Mouse (Mus musculus) hindbrain, embryonic 14.5 days (tissue): ENCODE measurements around the gene Prss30. TPM values are rescaled to one million over a fixed set of nuclear protein-coding genes. Genes with fewer than 3 reads are reported as not detected.

Experiments
- ATAC-seq: fragments of 200-750 bp; cut with Nextera tagmentation; 2 replicates; pipeline ENCODE4 v1.8.0; 2017; ENCODE audit warnings: moderate number of reproducible peaks, mild to moderate bottlenecking, moderate TSS enrichment, moderate library complexity; ENCODE audit not compliant: low FRiP score
- DNase-seq: peaks from one replicate; pipeline ENCODE4 v3.0.0-alpha.2; 2015; ENCODE audit warnings: low spot score
- H3K27ac ChIP-seq: fragments of 300-500 bp; sonication (generic); 2 replicates; pipeline ENCODE4 v1.5.1; 2014; ENCODE audit warnings: mild to moderate bottlenecking, moderate library complexity
- H3K27me3 ChIP-seq: fragments of 300-500 bp; sonication (generic); 2 replicates; pipeline ENCODE4 v1.6.1; 2014; ENCODE audit warnings: mild to moderate bottlenecking, low read length, mixed read lengths; ENCODE audit not compliant: control insufficient read depth, insufficient read depth
- H3K36me3 ChIP-seq: fragments of 300-500 bp; sonication (generic); replicated peaks from 2 replicates; pipeline ENCODE4 v1.6.1; 2014; ENCODE audit not compliant: control insufficient read depth, insufficient read depth
- H3K4me1 ChIP-seq: fragments of 300-500 bp; sonication (generic); replicated peaks from 2 replicates; pipeline ENCODE4 v1.6.1; 2014; ENCODE audit warnings: antibody characterized with exemption, low read length, mixed read lengths; ENCODE audit not compliant: control insufficient read depth, insufficient read depth
- H3K4me2 ChIP-seq: fragments of 300-500 bp; sonication (generic); replicated peaks from 2 replicates; pipeline ENCODE4 v1.6.1; 2014; ENCODE audit warnings: mild to moderate bottlenecking, moderate library complexity
- H3K4me3 ChIP-seq: fragments of 300-500 bp; sonication (generic); replicated peaks from 2 replicates; pipeline ENCODE4 v1.5.1; 2014; ENCODE audit warnings: mild to moderate bottlenecking, low read length
- H3K9ac ChIP-seq: fragments of 300-500 bp; sonication (generic); 2 replicates; pipeline ENCODE4 v1.6.1; 2014
- H3K9me3 ChIP-seq: fragments of 300-500 bp; sonication (generic); 2 replicates; pipeline ENCODE4 v1.6.1; 2016; ENCODE audit warnings: low read length; ENCODE audit not compliant: control insufficient read depth
- WGBS: fragments of 180-500 bp; shearing (Covaris S2); extraction: QIAGEN DNeasy Blood & Tissue Kit; methylation state at CpG from one replicate; pipeline ENCODE4 v1.1.7; 2014; 5-methylcytosine and 5-hydroxymethylcytosine counted together
- polyA plus RNA-seq: library from polyadenylated mRNA; unstranded; fragments of >200 nt; fragmentation: Nextera tagmentation; extraction: Ambion mirVana; gene quantifications from 2 replicates; pipeline ENCODE4 v1.2.1, GENCODE M21; 2014

Prss30 gene
- not detected in 2 replicates for polyA plus RNA-seq

DNA sequence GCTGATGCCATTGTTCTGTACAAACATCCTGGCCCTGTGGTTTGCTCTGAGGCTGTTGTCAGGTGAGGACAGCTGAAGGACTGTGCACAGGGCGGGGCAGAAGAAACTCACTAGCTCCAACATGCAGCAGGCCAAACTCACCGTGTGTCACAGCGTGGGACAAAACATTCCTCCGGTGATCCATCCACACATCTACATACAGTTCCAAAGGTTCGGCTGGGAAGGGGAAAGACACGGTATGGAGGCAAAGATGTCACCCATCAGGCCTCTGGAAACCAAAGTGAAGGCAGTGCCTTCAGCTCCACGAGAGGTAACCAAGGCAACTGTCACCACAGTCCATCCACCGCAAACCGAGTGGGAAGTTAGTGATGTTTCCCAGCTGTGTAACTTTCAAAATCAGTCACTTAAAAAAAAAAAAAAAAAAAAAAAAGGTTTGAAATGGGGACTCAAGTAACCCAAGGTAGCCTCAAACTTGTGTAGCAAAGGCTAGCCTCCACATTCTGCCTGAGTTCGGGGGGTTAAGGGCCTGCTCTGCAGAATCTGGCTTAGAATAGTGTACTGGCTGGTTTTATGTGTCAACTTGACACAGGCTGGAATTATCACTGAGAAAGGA, at the start of gene Prss30:
Gene Prss30 (minus strand): TSS at position 270 of the 613 bp plus-strand sequence.
- H3K4me1 ChIP-seq, result no peaks in the 10 kb centered on the region
- no peak within 1 kb of the TSS for H3K27ac ChIP-seq
- no peak within 1 kb of the TSS for H3K4me3 ChIP-seq
- DNase-seq (no peak), ATAC-seq (no peak)
- no peaks in the 10 kb centered on the region for H3K9me3 ChIP-seq
- H3K9ac ChIP-seq, result no peak within 1 kb of the TSS
- H3K36me3 ChIP-seq, result no peaks in the 10 kb centered on the region
- WGBS, result 77% methylated on average over 10 of the region's 10 CpGs
- H3K27me3 ChIP-seq, result no peaks in the 10 kb centered on the region
- no peak within 1 kb of the TSS for H3K4me2 ChIP-seq

- Histone ChIP-seq H3K27ac (no peak overlapping the region), H3K4me3 (no peak overlapping the region), H3K4me2 (no peak overlapping the region), H3K36me3 (no peaks in the 10 kb centered on the region), H3K9me3 (no peaks in the 10 kb centered on the region), H3K4me1 (no peaks in the 10 kb centered on the region), H3K9ac (no peak overlapping the region), H3K27me3 (no peaks in the 10 kb centered on the region)
- 88% methylated on average over 7 of the region's 7 CpGs for WGBS
- no peak for ATAC-seq
- no peak for DNase-seq
These were observed 49.1 kb upstream of the Prss30 start for GRCm38 (mm10) chr17:24029477-24029876.

DNA sequence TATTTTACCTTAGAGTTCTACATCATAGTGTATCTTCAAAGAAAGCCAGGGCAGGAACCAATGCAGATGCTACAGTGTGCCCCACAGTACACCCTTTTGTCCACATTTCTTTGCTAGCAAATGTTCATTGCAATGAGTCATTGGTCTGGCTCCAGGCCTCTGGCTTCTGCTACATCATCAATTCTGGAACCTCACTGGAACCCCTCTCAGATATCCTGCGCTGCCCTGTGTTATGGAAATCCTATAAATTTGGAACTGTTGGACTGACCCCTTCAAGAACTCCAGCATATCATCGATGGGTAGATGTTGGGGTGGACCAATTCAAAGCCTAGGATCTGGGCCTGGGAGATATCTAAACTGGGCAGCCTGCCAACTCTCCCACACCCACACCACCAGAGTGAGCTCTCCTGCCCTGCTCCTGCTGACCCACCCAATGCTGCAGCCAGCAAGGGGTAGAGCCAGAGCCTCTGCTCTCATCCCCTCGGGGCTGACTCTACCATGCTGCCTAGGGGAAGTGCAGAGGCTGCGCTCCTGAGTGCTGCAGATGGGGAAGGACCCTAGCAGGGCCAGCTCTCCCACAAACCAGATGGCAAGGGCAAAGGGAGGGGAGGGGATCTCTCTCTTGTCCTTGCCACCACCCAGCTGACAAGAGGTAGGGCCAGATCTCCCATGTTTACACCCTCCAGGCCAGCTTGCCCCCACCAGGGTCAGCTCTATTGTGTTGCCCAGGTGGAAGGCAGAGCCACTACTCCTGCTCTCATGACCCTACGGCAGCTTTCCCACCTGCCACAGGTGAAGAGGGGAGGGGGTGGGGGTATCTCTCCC, 41.2 kb upstream of the Prss30 start:
- 0 out of 2 replicates have a peak, but pooled peaks cover 3% of the 10 kb centered on the region for H3K4me1 ChIP-seq
- H3K9me3 ChIP-seq, result no peaks in the 10 kb centered on the region
- no peak overlapping the region for H3K4me3 ChIP-seq
- H3K36me3 ChIP-seq, result no peaks in the 10 kb centered on the region
- no peak overlapping the region for H3K9ac ChIP-seq
- H3K27ac ChIP-seq, result no peak overlapping the region
- ATAC-seq (no peak), DNase-seq (no peak)
- H3K27me3 ChIP-seq, result no peaks in the 10 kb centered on the region
- 76% methylated on average over 5 of the region's 5 CpGs for WGBS
- H3K4me2 ChIP-seq, result no peak overlapping the region

DNA sequence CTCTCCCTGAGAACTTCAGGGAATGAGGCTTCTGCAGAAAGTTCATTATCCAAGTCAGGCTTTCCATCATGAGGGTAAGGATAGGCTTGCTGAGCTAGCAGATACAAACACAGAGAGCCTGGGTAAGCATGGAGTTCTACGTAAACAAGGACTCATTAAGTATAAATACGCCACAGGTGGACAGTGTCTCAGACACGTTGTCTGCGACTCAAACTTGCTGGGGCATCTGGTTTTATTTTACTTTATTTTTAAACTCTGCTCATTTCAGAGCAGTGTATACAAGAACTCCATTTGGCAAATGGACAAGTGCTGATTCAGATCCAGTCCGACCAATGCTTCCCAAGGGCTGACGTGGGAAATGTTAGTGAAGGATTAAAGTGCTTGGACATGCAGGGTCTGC, 40.3 kb upstream of the Prss30 start:
- DNase-seq, result no peak
- no peak overlapping the region for H3K4me2 ChIP-seq
- H3K4me3 ChIP-seq, result no peak overlapping the region
- 0 out of 2 replicates have a peak, but pooled peaks cover 3% of the 10 kb centered on the region for H3K4me1 ChIP-seq
- H3K27ac ChIP-seq, result no peak overlapping the region
- H3K9ac ChIP-seq, result no peak overlapping the region
- no peaks in the 10 kb centered on the region for H3K36me3 ChIP-seq
- no peaks in the 10 kb centered on the region for H3K27me3 ChIP-seq
- H3K9me3 ChIP-seq, result no peaks in the 10 kb centered on the region
- no peak for ATAC-seq
- 87% methylated on average over 6 of the region's 6 CpGs for WGBS

GRCm38 (mm10) chr17:24015727-24016126, 35.4 kb upstream of the Prss30 start:
- no peaks in the 10 kb centered on the region for H3K36me3 ChIP-seq
- ATAC-seq (no peak), DNase-seq (no peak)
- no peak overlapping the region for H3K4me3 ChIP-seq
- H3K4me2 ChIP-seq, result no peak overlapping the region
- no peaks in the 10 kb centered on the region for H3K27me3 ChIP-seq
- H3K9me3 ChIP-seq, result no peaks in the 10 kb centered on the region
- 27% methylated on average over 14 of the region's 14 CpGs for WGBS
- no peaks in the 10 kb centered on the region for H3K4me1 ChIP-seq
- H3K9ac ChIP-seq, result no peak overlapping the region
- no peak overlapping the region for H3K27ac ChIP-seq

DNA sequence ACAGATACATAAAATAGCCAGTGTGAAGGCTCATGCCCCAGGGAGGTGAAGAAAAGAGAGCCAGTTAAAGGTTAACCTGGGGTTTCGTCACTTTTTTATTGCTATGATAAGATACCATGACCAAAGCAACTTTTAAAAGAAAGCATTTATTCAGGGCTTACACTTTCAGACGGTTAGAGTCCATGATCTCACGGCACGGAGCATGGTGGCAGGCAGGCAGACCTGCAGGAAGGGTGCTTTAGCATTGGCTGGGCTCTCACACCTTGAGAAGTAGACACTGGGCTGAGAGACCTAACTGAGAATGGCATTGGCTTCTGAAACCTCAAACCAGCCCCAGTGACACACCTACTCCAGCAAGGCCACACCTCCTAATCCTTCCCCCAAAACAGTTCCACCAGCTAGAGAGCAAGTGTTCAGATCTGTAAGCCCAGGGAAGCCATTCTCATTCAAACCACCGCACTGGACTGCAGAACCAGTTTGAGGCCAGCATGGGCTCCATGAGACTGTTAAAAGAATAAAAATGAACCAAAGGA, 34.1 kb upstream of the Prss30 start:
- no peaks in the 10 kb centered on the region for H3K27me3 ChIP-seq
- H3K27ac ChIP-seq, result no peak overlapping the region
- H3K9ac ChIP-seq, result no peak overlapping the region
- no peak for DNase-seq
- WGBS, result 87% methylated on average over 5 of the region's 5 CpGs
- H3K4me1 ChIP-seq, result no peaks in the 10 kb centered on the region
- no peak for ATAC-seq
- no peaks in the 10 kb centered on the region for H3K36me3 ChIP-seq
- no peak overlapping the region for H3K4me3 ChIP-seq
- no peaks in the 10 kb centered on the region for H3K9me3 ChIP-seq
- H3K4me2 ChIP-seq, result no peak overlapping the region

DNA sequence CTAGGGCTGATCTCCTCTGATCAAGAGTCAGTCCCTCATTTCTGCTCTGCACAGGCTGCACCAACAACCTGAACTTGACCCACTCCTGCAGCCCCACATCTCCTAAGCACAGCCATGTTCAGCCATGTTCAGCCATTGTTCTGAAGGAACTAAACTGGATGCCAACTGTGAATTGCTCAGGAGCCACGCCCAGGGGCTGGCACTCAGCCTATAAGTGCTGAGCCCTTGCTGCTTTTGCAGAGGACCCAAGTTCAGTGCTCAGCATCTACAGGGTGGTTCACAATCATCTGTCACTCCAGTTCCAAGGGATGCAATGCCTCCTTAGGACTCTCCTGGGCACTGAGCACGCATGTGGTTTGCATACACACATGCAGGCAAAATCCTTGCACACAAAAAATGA, 32.6 kb upstream of the Prss30 start:
- no peaks in the 10 kb centered on the region for H3K4me1 ChIP-seq
- no peak overlapping the region for H3K4me3 ChIP-seq
- ATAC-seq, result no peak
- no peaks in the 10 kb centered on the region for H3K9me3 ChIP-seq
- no peak overlapping the region for H3K4me2 ChIP-seq
- H3K27ac ChIP-seq, result no peak overlapping the region
- no peaks in the 10 kb centered on the region for H3K36me3 ChIP-seq
- WGBS, result 77% methylated on average over 2 of the region's 2 CpGs
- H3K27me3 ChIP-seq, result no peaks in the 10 kb centered on the region
- no peak overlapping the region for H3K9ac ChIP-seq
- no peak for DNase-seq

DNA sequence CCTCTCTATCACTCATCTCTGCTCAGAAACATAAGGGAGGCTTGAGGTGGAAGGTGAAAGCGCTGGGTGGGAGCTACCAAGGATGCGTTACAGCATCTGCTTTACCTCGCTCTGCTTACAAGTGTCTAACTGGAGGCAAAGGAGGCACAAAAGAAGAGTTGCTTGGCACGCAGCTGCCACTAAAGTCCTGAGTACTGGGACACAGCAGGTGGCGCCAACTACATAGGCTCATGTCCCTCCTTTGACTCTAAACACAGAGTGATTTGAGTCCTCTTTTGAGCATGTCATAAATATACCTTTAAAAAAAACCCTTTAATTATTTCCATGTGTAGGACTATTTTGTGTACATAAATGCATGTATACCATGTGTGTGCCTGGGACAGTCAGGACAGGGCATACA, 29.3 kb upstream of the Prss30 start:
- no peak for ATAC-seq
- Histone ChIP-seq H3K27ac (no peak overlapping the region), H3K4me2 (no peak overlapping the region), H3K4me1 (no peaks in the 10 kb centered on the region), H3K36me3 (no peaks in the 10 kb centered on the region), H3K4me3 (no peak overlapping the region), H3K9ac (no peak overlapping the region), H3K27me3 (no peaks in the 10 kb centered on the region), H3K9me3 (no peaks in the 10 kb centered on the region)
- no peak for DNase-seq
- 55% methylated on average over 5 of the region's 5 CpGs for WGBS

DNA sequence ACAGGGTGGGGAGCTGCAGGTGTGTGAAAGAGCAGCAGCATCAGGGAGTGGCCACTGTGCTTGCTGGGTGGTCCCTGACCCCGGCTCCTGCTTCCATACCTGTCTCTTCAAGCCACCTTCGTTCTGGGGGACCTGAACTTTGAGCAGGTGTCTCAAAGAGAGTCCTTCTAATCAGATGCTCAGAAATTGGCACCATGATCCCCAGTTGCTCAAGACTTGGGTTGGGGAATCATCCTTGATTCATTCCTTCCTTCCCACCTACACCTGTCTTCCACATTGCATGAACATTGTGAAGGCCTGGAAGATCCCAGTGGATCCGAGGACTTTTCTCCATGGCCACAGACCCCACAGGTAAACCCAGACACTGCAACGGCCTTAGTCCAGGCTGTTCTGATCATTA, 27.7 kb upstream of the Prss30 start:
- Histone ChIP-seq H3K27me3 (no peaks in the 10 kb centered on the region), H3K9me3 (no peaks in the 10 kb centered on the region), H3K36me3 (no peaks in the 10 kb centered on the region), H3K4me2 (no peak overlapping the region), H3K4me1 (no peaks in the 10 kb centered on the region), H3K4me3 (no peak overlapping the region), H3K27ac (no peak overlapping the region), H3K9ac (no peak overlapping the region)
- ATAC-seq (no peak), DNase-seq (no peak)
- WGBS, result 81% methylated on average over 4 of the region's 4 CpGs
